Mouse (Mus musculus) kidney, postnatal 0 days (tissue): Measurements from ENCODE around the gene Rmnd5a. TPM values are rescaled to one million over a fixed set of nuclear protein-coding genes. Genes with fewer than 3 reads are reported as not detected.

ENCODE experiments used
- ATAC-seq: fragments of 200-750 bp; cut with Nextera tagmentation; replicated peaks from 2 replicates; pipeline ENCODE4 v1.8.0; 2017; ENCODE audit warnings: low read depth, moderate number of reproducible peaks, moderate TSS enrichment, moderate library complexity; ENCODE audit not compliant: low FRiP score
- DNase-seq: peaks from one replicate; pipeline ENCODE4 v3.0.0-alpha.2; 2016; ENCODE audit warnings: low spot score
- H3K27ac ChIP-seq: fragments of 300-500 bp; sonication (generic); 2 replicates; pipeline ENCODE4 v1.5.1; 2014; ENCODE audit warnings: mild to moderate bottlenecking
- H3K27me3 ChIP-seq: fragments of 300-500 bp; sonication (generic); 2 replicates; pipeline ENCODE4 v1.6.1; 2014; ENCODE audit warnings: low read length, mixed read lengths; ENCODE audit not compliant: insufficient read depth
- H3K36me3 ChIP-seq: fragments of 300-500 bp; sonication (generic); 2 replicates; pipeline ENCODE4 v1.6.1; 2014; ENCODE audit warnings: low read length, mixed read lengths; ENCODE audit not compliant: insufficient read depth
- H3K4me1 ChIP-seq: fragments of 300-500 bp; sonication (generic); replicated peaks from 2 replicates; pipeline ENCODE4 v1.6.1; 2014; ENCODE audit warnings: antibody characterized with exemption, low read length, mixed read lengths; ENCODE audit not compliant: insufficient read depth
- H3K4me2 ChIP-seq: fragments of 300-500 bp; sonication (generic); 2 replicates; pipeline ENCODE4 v1.6.1; 2014; ENCODE audit warnings: mild to moderate bottlenecking, low read length, moderate library complexity, mixed read lengths
- H3K4me3 ChIP-seq: fragments of 300-500 bp; sonication (generic); replicated peaks from 2 replicates; pipeline ENCODE4 v1.5.1; 2014; ENCODE audit warnings: low read depth, low read length
- H3K9ac ChIP-seq: fragments of 300-500 bp; sonication (generic); 2 replicates; pipeline ENCODE4 v1.6.1; 2014; ENCODE audit warnings: low read depth, low read length
- H3K9me3 ChIP-seq: fragments of 300-500 bp; sonication (generic); replicated peaks from 2 replicates; pipeline ENCODE4 v1.6.1; 2016; ENCODE audit warnings: low read length, inconsistent platforms, mixed read lengths
- CTCF ChIP-seq: IDR thresholded peaks from 2 replicates; pipeline ENCODE4 v1.5.1; 2016; ENCODE audit warnings: antibody characterized with exemption, low read depth, mild to moderate bottlenecking, moderate library complexity
- WGBS: fragments of 180-500 bp; shearing (Covaris S2); extraction: QIAGEN DNeasy Blood & Tissue Kit; methylation state at CpG from one replicate; pipeline ENCODE4 v1.1.7; 2014; 5-methylcytosine and 5-hydroxymethylcytosine counted together
- polyA plus RNA-seq: library from polyadenylated mRNA; unstranded; fragments of >200 nt; fragmentation: Nextera tagmentation; extraction: Ambion mirVana; gene quantifications from 2 replicates; pipeline ENCODE4 v1.2.1, GENCODE M21; 2015

The Rmnd5a gene
- polyA plus RNA-seq, 1 experiment from 2014 or later, result 15.4 TPM

DNA sequence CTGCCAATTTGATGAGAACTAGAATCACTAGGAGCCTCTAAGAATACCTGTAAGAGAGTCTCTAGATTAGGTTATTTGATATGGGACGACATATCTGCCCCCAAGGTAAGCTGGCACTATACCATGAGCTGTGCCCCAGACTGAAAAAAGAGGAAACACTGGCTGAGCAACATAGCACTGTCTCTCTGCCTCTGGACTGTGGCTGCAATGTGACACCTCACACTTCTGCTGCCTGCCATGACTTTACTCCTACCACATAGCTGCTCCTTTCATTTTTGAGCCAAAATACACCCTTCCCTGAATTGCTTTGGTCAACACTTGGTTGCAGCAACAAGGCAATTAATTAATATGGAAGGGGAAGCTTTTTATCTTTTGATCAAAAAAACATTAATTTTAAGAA lies 4.3 kb upstream of the Rmnd5a start:
- no peaks in the 10 kb centered on the region for H3K36me3 ChIP-seq
- H3K9ac ChIP-seq, result no peak overlapping the region
- ATAC-seq (no peak), DNase-seq (no peak)
- no peak overlapping the region for H3K27ac ChIP-seq
- 52% methylated on average over 1 of the region's 1 CpGs for WGBS
- no peaks in the 10 kb centered on the region for H3K9me3 ChIP-seq
- no peak overlapping the region for H3K4me2 ChIP-seq
- H3K4me1 ChIP-seq, result no peaks in the 10 kb centered on the region; the same call in 1 of the 2 replicates
- H3K4me3 ChIP-seq, result no peak overlapping the region
- no peak for TF ChIP-seq CTCF
- no peaks in the 10 kb centered on the region for H3K27me3 ChIP-seq

DNA sequence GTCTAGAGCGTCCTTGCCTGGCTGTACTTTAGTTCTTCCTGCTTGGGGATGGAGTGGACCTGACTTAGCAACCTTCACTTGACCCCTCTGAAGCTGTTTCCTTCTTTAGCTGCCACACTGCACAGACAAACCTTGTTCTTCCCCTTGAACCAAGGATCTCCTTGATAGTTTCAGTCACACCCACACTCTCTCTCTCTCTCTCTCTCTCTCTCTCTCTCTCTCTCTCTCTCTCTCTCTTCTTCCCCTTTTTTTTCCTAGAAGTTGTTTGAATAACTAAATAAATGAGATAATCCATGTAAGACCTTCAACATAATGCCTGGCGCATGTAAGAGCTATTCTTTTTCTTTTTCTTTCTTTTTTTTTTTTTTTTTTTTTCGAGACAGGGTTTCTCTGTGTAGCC lies 1.7 kb upstream of the Rmnd5a start:
- H3K4me2 ChIP-seq, result no peak overlapping the region
- H3K27ac ChIP-seq, result no peak overlapping the region
- no peaks in the 10 kb centered on the region for H3K27me3 ChIP-seq
- no peaks in the 10 kb centered on the region for H3K36me3 ChIP-seq
- H3K9ac ChIP-seq, result no peak overlapping the region
- H3K4me1 ChIP-seq, result peaks cover 17% of the 10 kb centered on the region
- DNase-seq (no peak), ATAC-seq (no peak)
- TF ChIP-seq CTCF, result no peak
- no peaks in the 10 kb centered on the region for H3K9me3 ChIP-seq
- H3K4me3 ChIP-seq, result no peak overlapping the region
- 76% methylated on average over 2 of the region's 3 CpGs for WGBS

DNA sequence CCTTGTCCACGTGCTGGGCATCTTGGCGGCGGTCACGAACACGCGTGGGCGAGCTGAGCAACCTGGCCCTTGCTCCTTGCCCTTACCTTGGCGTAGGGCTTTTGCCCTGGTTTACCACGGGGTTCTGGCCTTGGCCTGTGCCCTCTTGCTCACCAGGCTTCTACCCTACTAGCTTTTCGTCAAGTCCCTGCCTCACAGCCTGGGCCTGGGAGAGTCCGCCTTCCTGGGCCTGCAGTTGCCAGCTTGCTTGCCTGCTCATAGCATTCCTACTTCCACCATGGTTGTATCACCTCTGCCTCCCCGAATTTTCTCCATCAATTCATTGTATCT lies 779 bp upstream of the Rmnd5a start:
- WGBS, result 5% methylated on average over 12 of the region's 12 CpGs
- ATAC-seq, result no peak; the same call in 1 of the 2 replicates

DNA sequence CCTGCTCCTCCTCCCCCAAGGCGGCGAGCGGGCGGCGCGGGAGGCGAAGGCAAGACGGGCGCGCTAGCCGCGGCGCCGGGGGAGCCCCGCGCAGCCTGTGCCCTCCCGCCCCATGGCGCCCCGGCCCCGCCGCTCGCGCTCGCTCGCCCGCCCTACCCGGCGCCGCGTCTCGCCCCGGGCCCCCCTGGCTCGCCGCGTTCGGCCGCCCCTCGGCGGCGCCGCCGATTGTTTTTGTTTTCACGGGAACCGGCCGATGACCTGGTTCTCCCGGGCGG lies 283 bp downstream of the Rmnd5a start:
- Histone ChIP-seq H3K36me3 (no peaks in the 10 kb centered on the region), H3K4me3 (peak overlapping the region; percentile 74), H3K9me3 (no peaks in the 10 kb centered on the region), H3K9ac (peak overlapping the region; percentile 95), H3K4me1 (peaks cover 20% of the 10 kb centered on the region), H3K4me2 (peak overlapping the region; percentile 67), H3K27ac (peak overlapping the region; percentile 97), H3K27me3 (no peaks in the 10 kb centered on the region)
- no peak for DNase-seq
- no peak for TF ChIP-seq CTCF
- 0% methylated on average over 36 of the region's 47 CpGs for WGBS
- no peak for ATAC-seq

More for the DNA sequence above, 779 bp upstream of the Rmnd5a start:
- Histone ChIP-seq H3K27me3 (no peaks in the 10 kb centered on the region), H3K4me2 (peak overlapping the region; percentile 84), H3K9me3 (no peaks in the 10 kb centered on the region), H3K27ac (peak overlapping the region; percentile 98), H3K4me3 (peak overlapping the region; percentile 54), H3K4me1 (peaks cover 20% of the 10 kb centered on the region), H3K9ac (peak overlapping the region; percentile 72), H3K36me3 (no peaks in the 10 kb centered on the region)
- no peak for DNase-seq
- no peak for TF ChIP-seq CTCF

DNA sequence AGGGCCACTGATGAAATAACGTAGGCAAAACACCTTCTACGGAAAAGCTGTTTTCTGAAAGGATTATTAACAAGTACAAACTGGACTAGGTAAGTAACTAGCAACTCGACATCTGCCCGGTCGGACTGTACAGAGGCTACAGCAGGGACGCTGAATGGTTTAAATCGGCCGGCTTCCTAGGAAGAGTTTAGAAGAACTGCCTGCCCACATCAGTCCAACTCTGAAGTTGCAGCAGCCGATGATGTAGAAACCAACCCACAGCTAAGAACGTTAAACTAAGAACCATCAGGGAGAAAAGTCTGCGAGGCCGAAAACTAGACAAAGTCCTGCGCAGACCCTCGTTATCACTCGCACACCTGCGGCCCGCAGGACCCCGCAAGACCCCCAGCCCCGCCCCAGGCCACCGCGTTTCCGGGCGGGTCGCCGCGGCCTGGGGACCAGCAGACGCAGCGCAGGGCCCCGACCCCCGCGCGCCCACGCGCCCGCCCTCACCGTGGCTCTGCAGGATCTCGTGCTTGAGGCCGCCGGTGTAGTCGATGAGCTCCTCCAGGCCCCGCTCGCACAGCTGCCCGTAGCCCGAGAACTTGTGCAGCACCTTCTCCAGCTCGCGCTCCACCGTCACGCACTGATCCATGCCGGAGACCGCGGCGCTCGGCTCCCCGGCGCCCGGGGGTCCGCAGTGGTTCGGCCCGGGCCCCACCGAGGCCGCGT lies 776 bp downstream of the Rmnd5a start:
- no peak for TF ChIP-seq CTCF
- no peak; the same call in 1 of the 2 replicates for ATAC-seq
- DNase-seq, result peak; percentile 65
- H3K9ac ChIP-seq, result peak overlapping the region; percentile 95
- WGBS, result under 1% methylated on average over 52 of the region's 62 CpGs
- peak overlapping the region; percentile 74 for H3K4me3 ChIP-seq
- H3K9me3 ChIP-seq, result no peaks in the 10 kb centered on the region
- H3K27me3 ChIP-seq, result no peaks in the 10 kb centered on the region
- peak overlapping the region; percentile 67 for H3K4me2 ChIP-seq
- peak overlapping the region; percentile 97 for H3K27ac ChIP-seq
- no peaks in the 10 kb centered on the region for H3K36me3 ChIP-seq
- peaks cover 20% of the 10 kb centered on the region for H3K4me1 ChIP-seq

DNA sequence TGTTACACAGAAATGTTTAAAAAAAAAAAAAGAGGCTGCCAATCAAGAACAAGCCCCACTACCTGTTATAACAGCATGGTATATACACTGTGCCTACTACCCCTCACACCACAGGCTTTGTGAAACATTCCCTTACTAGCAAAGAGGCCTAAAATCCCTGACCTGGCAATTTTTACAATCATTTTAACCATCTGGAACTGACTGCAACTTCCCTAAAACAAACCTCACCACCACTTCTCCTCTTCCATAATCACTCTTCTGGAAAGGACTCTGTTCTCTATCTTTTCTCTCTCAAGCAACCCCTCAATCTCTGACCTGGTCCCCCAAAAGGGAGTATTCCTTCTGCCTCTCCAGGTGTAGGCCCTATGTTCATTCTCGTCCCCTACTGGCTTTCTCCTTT lies 2.4 kb downstream of the Rmnd5a start:
- ATAC-seq (no peak), DNase-seq (no peak)
- Histone ChIP-seq H3K4me1 (peaks cover 20% of the 10 kb centered on the region), H3K27me3 (no peaks in the 10 kb centered on the region), H3K9me3 (no peaks in the 10 kb centered on the region), H3K27ac (no peak overlapping the region), H3K4me2 (peak overlapping the region; percentile 31), H3K4me3 (no peak overlapping the region), H3K36me3 (no peaks in the 10 kb centered on the region), H3K9ac (0 out of 2 replicates have a peak overlapping the region, but pooled peaks have one; percentile 23)
- TF ChIP-seq CTCF, result no peak
- 49% methylated on average over 1 of the region's 1 CpGs for WGBS
